Mouse (Mus musculus) cerebellum, postnatal 14 days (tissue): ENCODE measurements around the gene Crat.
"Not testable (repeated sequence)": the region's sequence is repeated elsewhere in the genome, so short reads cannot be mapped to it uniquely, and the experiment has no call there.

Source experiments
- DNase-seq, 2 experiments: peaks; one replicate each; pipeline ENCODE4 v3.0.0; 2021; ENCODE audit warnings: mixed read lengths in 2 of 2

Crat gene

GRCm38 (mm10) chr2:30439631-30440030 lies 24.0 kb upstream of the Crat start:
- DNase-seq = no peak

GRCm38 (mm10) chr2:30437791-30438190 lies 22.2 kb upstream of the Crat start:
- no peak for DNase-seq

GRCm38 (mm10) chr2:30436809-30437208 lies 21.2 kb upstream of the Crat start:
- DNase-seq = no peak

- peak in 1 of 2 experiments; percentile 63 for DNase-seq
Observed at GRCm38 (mm10) chr2:30436156-30436545, 20.5 kb upstream of the Crat start.

GRCm38 (mm10) chr2:30435326-30436155 lies 19.9 kb upstream of the Crat start:
- peak; percentile 84 to 86 for DNase-seq

GRCm38 (mm10) chr2:30429156-30429555 lies 13.5 kb upstream of the Crat start:
- DNase-seq = no peak

GRCm38 (mm10) chr2:30421432-30421831 lies 5.8 kb upstream of the Crat start:
- DNase-seq = no peak

GRCm38 (mm10) chr2:30419112-30419511 lies 3.5 kb upstream of the Crat start:
- DNase-seq = no peak

- DNase-seq = no peak
Observed at GRCm38 (mm10) chr2:30418259-30418658, 2.6 kb upstream of the Crat start.

GRCm38 (mm10) chr2:30417595-30418165 lies 2.1 kb upstream of the Crat start:
- DNase-seq = no peak

GRCm38 (mm10) chr2:30417154-30417553 lies 1.5 kb upstream of the Crat start:
- not testable (repeated sequence) for DNase-seq

GRCm38 (mm10) chr2:30416649-30416965 lies 994 bp upstream of the Crat start:
- no peak for DNase-seq

- peak; percentile 96 to 97 for DNase-seq
Observed at GRCm38 (mm10) chr2:30415936-30416648, 479 bp upstream of the Crat start, which contains the start of gene Ptpa. TSS of gene Ptpa (plus strand) at chr2:30416039.

- no peak for DNase-seq
Observed at GRCm38 (mm10) chr2:30414681-30415080, 932 bp downstream of the Crat start.

- DNase-seq = peak; percentile 61 to 69
Observed at GRCm38 (mm10) chr2:30414101-30414500, 1.5 kb downstream of the Crat start.

- peak in 1 of 2 experiments; percentile 49 for DNase-seq
Observed at GRCm38 (mm10) chr2:30413038-30413973, 2.3 kb downstream of the Crat start.

GRCm38 (mm10) chr2:30409454-30410176 lies 6.0 kb downstream of the Crat start:
- no peak for DNase-seq

- no peak for DNase-seq
Observed at GRCm38 (mm10) chr2:30408452-30409100, 7.0 kb downstream of the Crat start.

- DNase-seq = no peak
Observed at GRCm38 (mm10) chr2:30407778-30408177, 7.8 kb downstream of the Crat start.

GRCm38 (mm10) chr2:30407221-30407620 lies 8.4 kb downstream of the Crat start:
- DNase-seq = no peak

GRCm38 (mm10) chr2:30403870-30404269 lies 11.7 kb downstream of the Crat start:
- DNase-seq = peak; percentile 52 to 64
